Mouse (Mus musculus): ENCODE data around the gene Gpr108. TPM values are rescaled to one million over a fixed set of nuclear protein-coding genes. Genes with fewer than 3 reads are reported as not detected.
"Not testable (repeated sequence)": the region's sequence is repeated elsewhere in the genome, so short reads cannot be mapped to it uniquely, and the experiment has no call there.

Gene Gpr108
- total RNA-seq (2022) = 10 to 100 TPM; 24.3 to 28.1 (median 26.3) TPM

DNA sequence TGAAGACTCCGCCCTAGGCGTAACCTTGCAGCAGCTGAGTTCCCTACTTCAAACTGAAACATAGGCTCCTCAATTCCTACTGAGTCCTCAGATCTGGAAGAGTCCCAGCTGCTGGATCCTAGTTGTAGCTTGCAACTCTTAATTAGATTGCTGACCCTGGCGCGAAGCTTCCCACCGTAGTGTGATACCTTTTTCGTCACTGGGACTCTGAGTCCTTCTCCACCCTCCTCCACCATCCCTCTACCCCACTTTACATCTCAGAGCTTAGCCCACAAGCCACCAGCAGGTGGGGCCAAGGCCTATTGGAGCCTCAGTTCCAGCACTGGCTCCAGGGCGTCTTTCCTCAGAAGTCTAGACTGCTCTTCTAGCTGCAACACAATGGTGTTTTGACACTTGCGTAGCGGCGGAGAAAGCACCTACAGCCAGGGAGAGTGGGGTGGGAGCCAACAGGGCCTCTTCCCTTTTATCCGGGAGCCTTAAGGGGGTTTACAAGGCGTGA, at the start of gene Gpr108:
Gene Gpr108 (minus strand): TSS at position 246 of the 499 bp plus-strand sequence.
- DNase-seq (ENCODE audit: low spot score in 2 of 2) = peak; percentile 81 to 87

DNA sequence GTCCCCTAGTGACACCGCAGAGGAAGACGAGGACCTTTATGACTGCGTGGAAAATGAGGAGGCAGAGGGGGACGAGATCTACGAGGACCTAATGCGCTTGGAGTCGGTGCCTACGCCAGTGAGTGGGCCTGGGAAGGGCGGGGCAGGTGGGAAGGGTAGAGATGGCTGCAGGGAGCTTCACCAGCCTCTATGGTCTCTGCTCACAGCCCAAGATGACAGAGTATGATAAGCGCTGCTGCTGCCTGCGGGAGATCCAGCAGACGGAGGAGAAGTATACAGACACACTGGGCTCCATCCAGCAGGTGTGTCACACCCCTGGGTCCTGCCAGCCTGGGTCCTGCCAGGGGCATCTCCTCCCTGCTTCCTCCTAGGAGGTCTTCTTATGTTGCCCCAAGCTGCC, 48.8 kb upstream of the Gpr108 start:
- DNase-seq (ENCODE audit: low spot score in 2 of 2) = no peak

DNA sequence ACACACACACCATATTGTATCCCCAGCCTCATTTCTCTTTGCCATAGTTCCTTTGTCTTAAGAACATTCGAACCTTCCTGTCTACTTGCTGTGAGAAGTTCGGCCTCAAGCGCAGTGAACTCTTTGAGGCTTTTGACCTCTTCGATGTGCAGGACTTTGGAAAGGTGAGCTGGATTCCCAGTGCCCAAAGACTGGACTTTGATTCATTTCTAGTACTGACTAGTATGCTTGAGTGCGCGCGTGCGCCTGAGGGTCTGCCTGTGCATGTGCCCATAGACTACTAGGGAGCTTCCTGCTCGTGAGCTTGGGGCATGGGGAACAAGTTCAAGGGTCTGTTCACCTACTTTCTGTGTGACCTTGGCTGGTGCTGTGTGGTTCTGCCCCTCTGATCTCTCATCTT, 47.7 kb upstream of the Gpr108 start:
- DNase-seq (ENCODE audit: low spot score in 2 of 2) = no peak

DNA sequence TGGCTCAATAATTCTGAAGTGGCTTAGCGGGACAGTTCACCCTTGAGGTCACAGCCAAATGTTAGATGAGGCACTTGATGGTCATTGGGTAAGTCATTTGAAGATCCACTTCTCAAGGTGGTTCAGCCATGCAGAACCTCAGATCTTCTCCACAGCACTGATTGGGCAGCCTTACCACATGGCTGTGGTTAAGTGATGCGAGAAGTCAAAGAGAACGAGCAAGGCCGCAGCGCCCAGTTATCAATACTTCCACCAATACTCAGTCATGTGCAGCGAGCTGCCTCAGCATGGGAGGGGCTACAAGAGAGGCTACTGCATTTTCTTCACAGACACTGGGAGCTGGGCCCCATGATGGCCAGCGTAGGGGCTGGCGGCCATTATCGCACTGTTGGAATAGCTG, 44.7 kb upstream of the Gpr108 start:
- no peak for DNase-seq (ENCODE audit: low spot score in 2 of 2)

DNA sequence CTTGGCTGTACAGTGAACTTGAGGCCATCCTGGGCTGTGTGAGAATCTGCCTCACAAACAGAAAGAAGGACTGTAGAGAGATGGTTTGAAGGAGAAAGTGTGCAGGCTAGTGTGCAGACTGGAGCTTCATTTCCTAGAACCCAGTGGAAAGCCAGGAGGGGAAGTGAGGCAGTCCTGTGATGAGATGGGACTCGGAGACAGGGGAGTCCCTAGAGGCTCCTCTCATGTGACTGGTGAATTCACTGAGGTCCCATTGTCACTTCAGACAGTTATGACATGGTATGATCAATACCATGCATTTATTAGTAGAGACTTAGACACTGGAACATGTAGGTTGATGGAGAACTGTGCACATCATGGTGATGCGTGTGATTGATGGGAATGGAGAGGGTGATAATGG, 44.1 kb upstream of the Gpr108 start:
- no peak for DNase-seq (ENCODE audit: low spot score in 2 of 2)

DNA sequence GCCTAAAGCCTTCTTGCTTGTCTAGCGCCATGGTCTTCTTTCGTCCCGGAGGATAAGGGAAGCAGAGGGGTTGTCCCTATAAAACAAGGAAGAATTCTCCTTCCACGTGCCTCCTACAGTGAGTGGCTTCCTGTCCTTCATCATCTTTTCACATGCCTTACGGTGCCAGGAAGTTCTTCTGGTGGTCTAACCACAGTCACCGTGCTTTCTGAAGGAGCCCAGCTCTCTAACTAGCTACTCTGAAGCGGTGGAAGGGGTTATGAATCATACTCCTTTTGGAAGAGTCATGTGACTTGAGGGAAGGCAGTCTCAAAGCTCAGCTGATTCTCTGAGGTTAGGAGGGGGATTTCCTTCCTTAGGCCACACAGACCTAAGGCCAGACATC, 42.4 kb upstream of the Gpr108 start:
- no peak for DNase-seq (ENCODE audit: low spot score in 2 of 2)

DNA sequence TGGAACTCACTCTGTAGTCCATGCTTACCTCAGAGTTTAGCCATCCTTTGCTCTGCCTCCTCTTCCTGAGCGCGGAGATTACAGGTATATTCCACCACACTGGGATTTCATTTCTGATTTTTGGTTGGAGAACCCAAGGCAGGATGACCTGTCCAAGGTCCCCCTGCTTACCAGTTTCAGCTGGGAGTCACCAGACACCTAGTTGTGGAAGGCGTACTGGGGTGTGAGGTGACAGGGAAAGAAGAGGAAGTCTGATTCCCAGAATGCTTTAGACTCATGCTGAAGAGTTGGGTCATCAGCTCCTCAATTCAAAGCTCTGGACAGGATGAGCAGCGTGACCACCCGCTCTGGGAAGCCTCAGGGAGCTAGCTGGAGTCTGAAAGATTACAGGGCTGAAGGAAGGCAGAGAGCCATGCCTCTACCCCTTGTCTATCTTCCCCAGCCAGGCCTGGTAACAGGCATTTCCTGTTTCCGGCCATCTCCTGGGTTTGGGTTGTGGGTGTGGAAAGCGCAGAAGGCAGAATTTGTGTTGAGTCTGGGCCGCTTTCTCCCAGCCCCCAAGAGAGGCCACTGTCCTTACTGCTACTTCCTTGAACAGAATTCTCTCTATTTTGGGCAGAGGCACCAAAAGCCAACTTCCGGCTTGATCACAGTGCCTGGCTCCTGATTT, 41.9 kb upstream of the Gpr108 start:
- DNase-seq (ENCODE audit: low spot score in 2 of 2) = no peak

DNA sequence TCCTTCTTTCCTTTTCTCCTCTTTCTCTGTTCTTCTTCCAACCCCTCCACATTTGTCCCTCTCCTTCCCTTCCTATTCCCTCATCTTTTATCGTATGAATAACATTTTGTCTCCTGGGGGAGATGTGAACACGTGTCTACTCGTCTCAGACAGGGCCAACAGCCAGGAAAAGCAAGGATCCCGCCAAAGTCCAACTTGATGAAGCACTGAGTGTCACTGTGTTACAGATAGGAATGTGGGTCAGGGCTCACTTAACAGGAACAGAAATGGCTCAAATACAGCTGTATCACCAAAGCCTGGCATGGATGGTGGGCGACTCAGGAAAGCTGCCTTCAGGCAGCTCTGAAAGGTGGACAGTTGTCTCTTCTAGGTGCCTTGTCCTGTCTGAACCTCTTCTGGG, 41.0 kb upstream of the Gpr108 start:
- no peak for DNase-seq (ENCODE audit: low spot score in 2 of 2)

DNA sequence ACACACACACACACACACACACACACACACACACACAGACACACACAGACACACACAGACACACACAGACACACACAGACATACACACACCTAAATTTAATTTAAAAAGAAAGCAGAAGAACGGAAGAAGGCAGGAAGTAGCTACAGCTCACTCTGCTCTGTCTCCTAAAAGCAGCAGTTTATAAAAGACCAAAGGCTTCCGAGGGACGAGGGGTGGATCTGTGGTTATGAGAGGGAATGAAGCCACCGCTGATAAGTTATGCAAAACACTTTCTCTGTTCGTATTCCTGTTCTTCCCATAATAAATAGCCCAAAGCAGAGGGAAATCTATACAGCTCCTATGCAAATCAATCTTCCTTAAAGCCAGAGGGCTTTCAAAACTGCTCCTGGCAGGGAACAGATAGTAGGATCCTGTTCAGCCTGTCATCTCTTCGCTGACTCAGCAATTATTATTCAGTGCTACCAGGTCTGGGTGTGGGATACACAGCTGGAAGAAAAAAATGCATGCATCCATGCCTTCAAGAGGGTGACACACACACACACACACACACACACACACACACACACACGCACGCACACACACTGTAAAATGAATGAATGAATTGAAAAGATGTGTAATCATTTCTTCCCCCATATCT, 38.6 kb upstream of the Gpr108 start:
- no peak for DNase-seq (ENCODE audit: low spot score in 2 of 2)

DNA sequence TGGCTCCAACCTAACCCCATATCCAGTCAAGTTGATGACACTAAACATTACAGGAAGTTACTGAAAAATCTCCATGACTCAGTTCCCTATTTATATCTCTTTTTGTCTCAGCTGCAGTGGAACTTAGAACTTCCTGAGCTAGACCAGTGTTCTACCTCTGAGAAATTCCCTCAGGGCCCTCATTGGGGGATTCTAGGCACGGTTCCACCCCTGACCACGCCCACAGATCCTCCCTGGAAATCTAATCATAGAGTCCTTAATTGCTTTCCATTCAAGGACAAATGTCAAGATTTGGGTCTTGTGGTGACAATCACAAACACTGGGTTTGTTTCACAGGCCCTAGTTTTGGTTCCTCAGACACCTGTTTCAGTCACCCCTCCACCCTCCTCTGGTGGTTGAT, 36.8 kb upstream of the Gpr108 start:
- no peak for DNase-seq (ENCODE audit: low spot score in 2 of 2)

DNA sequence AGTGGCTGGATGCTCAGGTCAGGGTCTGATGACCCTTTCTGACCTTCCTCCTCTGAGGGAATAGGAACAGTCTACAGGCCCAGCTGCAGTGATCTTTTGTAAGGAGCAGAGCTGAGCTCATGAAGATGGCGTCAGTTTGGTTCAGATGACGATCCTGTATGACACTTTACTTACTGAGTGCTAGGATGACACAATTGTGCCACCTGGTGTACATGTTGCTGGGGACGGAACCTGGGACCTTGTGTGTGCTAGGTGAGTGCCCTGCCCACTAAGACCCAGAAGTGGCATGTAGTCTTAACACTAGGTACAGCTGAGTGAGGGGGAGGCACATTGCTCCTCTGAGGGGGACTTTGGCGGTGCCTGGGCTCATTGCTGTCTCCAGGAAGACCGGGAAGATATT, 35.7 kb upstream of the Gpr108 start:
- no peak for DNase-seq (ENCODE audit: low spot score in 2 of 2)

DNA sequence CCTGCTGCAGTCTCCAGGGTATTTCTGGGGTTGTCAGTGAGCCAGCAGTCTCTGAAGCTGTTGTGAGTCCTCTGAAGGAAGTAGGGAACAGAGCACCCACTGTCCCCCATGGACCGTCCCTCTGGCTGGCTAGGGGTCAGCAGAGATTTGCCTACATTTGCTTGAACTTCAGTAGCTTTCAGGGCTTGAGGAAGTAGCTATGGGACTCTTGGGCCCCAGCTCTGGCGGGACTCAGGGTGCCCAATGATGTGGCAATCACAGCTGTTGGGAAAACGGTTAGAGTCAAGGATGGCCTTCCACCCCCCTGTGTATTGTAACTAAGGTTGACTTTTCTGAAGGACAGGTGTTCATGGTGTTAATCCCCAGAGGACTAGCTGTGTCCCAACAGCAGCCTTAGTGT, 32.2 kb upstream of the Gpr108 start:
- no peak for DNase-seq (ENCODE audit: low spot score in 2 of 2)

DNA sequence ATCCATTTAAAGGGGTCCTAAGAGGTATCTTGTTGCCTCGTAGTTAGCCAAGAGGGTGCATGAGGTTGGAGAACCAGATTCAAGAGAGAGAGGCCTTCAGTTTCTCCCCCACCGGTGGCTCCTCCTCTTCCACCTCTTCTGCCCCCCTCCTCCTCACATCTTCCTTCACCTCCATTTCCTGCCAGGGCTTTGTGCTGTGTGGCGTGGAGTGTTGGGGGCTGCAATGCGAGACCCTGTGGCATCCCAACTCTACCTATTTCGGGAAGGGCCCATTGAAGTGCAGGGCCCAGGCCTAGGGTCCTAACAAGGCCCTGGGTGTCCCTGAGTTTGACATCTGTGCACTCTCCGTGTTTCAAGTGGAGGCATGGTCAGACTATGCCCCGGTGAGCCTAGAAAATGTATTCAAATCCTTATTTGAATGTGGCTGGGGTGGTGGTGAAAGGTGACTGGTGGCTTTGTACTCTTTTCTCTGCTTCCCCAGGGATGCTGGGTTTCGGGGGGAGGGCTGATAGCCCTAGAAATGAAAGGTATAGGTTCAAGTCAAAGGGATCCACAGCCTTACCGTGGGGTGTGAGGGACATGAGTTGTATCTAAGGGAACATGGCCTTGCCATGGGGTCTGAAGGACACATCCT, 31.5 kb upstream of the Gpr108 start:
- DNase-seq (ENCODE audit: low spot score in 2 of 2) = no peak

DNA sequence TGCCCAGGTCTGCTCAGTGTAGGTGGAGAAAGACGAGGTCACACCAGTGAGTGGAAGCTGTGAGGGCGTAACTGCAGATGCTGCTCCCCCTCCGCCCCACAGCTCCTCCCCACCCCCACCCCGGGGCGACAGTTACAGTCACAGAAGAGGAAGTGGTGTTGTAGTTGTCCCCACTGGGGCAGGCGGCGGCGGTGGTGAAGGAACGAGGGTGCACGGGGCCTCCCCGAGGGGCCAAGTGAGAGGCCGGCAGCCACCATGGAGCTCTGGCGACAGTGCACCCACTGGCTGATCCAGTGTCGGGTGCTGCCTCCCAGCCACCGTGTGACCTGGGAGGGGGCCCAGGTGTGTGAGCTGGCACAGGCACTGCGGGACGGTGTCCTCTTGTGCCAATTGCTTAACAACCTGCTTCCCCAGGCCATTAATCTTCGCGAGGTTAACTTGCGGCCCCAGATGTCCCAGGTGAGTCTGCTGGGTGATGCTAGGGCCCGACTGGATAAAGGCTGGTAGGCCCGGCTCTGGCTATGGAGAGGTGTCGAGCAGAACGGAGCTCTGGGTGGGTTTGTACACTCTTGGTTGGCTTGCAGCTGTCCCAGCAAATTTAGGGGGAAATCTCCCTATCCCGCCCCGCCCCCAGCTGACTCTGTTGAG, 30.8 kb upstream of the Gpr108 start, which contains the start of gene Vav1:
Gene Vav1 (plus strand): TSS at position 158 of the 648 bp plus-strand sequence.
- DNase-seq (ENCODE audit: low spot score in 2 of 2) = no peak

DNA sequence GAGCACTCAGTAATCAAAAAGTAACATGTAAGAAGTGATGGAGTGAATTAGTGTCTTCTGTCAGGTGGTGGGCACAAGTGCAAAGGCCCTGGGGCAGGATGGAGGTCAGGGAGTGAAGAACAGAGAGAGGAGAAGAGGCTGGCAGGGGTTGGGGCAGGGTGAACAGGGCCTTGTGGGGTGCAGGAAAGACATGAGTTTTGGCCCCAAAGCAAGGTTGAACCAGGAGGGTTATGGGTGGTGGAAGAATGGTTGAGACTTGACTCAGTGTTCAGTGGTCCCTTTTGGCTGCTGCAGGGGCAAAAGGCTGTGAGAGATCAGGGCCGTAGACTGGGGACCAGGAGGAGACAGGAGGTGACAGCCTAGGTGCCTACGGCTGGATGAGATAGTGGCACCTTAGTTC, 30.3 kb upstream of the Gpr108 start:
- no peak for DNase-seq (ENCODE audit: low spot score in 2 of 2)

DNA sequence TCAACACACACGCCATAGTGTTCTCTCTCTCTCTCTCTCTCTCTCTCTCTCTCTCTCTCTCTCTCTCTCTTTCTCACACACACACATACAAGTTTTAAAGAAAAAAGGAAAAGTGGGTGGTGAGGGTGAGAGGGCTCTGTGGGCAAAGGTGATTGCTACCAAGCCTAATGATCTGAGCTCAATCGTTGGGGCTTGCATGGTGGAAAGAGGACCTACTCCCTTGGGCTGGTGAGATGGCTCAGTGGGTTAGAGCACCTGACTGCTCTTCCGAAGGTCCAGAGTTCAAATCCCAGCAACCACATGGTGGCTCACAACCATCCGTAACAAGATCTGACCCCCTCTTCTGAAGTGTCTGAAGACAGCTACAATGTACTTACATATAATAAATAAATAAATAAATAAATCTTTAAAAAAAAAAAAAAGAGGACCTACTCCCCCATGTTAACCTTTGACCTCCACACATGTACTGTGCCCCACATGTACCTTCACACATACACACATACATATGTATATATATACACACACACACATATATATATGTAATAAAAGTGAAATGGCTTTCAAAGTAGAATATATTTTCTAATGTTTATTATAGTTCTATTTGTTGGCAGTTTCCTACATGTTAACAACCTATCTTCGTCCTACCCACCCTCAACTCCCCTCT, 29.5 kb upstream of the Gpr108 start:
- DNase-seq (ENCODE audit: low spot score in 2 of 2) = not testable (repeated sequence)

DNA sequence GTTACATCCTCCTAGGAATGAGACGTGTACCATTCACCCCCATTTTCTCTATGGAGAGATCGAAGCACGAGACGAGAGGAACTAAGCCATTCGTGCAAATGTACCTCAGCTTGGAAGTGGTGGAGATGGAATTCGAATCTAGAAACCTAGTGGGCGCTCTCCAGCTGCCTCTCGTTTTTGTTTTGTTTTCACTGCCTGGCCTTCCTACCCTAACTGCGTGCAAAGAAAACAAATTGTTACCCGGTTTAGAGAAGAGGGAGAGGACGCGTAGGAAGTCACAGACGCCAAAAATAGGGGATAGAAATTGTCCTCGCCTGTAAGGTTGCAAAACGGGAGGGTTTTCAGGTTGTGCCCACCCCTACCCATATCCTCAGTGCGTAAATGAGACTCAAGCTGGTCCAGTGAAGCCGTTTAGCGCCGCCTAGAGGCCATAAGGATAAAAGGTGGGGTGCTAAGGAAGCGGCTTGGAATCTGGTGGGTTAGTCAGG, 28.4 kb upstream of the Gpr108 start:
- DNase-seq (ENCODE audit: low spot score in 2 of 2) = peak; percentile 60 to 75

DNA sequence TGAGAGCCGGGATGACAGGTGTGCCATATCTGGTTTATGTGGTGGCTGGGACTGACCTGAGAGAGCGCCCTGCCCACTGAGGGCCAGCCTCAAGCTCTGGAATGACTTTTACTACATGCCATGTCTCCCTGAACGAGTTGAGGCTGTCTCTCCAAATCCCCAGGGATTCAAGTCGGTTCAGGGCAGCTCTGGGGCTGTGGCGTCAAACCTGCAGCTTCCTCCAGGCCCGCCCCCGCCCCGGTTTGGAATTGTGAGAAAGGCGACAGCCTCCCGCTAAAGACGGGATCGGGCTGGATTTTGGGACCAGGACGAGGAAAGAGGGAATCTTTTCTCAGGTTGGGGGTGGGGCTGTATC, 27.7 kb upstream of the Gpr108 start:
- no peak for DNase-seq (ENCODE audit: low spot score in 2 of 2)

DNA sequence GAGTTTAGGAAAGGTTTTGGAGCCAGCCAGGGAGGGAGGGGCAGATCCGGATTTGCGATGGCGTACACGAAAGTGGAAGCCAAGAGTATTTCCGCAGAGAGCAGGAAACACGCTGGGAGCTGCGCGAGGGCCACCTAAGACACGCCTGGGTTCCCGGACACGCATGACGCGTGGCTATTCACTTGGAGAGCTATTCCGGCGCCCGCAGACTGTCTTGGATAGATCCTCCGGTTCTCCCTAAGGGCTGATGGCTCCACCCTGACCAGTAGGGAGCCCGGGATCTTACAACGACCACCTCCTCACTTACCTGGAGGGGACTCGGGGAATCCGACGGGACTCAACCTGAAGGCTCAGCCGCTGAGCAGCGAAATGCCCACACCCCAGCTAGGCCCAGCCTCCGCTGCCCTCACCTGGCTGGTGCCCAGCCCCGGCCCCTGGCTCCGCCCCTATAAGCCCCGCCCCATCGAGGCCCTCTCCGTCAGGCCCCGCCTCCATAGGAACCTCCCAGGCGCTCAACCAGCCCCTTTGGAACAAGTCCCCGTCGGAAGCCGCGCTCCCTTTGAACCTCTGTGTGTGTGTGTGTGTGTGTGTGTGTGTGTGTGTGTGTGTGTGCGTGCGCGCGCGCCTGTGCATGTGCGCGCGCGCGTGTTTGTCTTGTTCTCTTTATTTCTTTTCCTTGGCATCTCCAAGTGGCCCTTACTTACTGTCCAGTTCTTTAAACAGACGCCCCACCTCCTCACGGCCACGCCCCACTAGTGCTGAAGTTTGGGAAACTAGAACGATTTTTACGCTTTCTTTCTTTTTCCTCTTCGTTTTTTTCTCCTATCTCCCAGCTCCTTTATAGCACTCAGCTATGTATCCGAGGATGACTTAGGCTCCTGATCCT, 27.1 kb upstream of the Gpr108 start:
- peak; percentile 89 for DNase-seq (ENCODE audit: low spot score in 2 of 2)

DNA sequence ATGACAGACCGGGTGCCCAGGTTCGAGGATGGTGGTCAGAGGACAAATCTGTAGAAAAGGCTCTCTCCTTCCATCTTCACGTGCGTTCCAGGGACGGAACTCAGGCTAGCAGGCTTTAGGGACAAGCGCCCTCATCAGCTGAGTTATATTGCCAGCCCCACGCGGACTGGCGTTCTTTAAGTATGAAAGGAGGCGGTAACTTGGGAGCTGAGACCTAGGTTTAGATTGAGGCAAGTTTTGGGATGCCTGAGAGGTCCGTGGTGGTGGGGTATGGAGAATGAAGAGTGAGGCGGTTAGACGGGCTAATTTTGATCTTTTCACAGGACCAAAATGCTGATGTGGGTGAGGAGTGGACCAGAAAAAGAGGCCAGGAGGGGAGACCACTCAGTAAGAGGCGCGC, 26.4 kb upstream of the Gpr108 start:
- DNase-seq (ENCODE audit: low spot score in 2 of 2) = no peak

DNA sequence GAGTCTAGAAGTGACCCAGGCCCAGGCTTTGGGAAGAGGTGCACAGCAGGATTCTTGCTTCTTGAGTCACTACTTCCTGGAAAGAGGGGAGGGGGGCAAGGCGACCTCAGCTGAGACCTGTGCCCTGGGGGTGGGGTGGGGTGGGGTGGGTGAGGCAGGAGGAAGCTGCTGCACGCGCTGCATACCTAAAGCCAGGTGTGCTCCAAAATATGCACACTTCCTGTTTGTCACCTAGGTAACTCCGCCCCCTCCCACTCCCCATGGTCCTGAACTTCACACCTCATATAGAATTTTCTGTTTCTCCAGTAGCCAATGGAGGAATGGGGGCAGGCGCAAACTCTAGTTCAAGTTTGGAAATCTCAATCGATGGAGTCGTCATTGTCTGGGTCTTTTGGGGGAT, 25.6 kb upstream of the Gpr108 start:
- DNase-seq (ENCODE audit: low spot score in 2 of 2) = no peak
